Mouse (Mus musculus) embryonic facial prominence, embryonic 11.5 days (tissue): ENCODE measurements around the gene Gm3435. TPM values are rescaled to one million over a fixed set of nuclear protein-coding genes. Genes with fewer than 3 reads are reported as not detected.
"Not testable (repeated sequence)": the region's sequence is repeated elsewhere in the genome, so short reads cannot be mapped to it uniquely, and the experiment has no call there.

Experiments
- ATAC-seq: fragments of 200-750 bp; cut with Nextera tagmentation; replicated peaks from 2 replicates; pipeline ENCODE4 v1.8.0; 2017; ENCODE audit warnings: low read depth; ENCODE audit not compliant: insufficient number of reproducible peaks, low FRiP score, low TSS enrichment
- DNase-seq: peaks from one replicate; pipeline ENCODE4 v3.0.0-alpha.2; 2015; ENCODE audit warnings: low spot score
- H3K27ac ChIP-seq: fragments of 300-500 bp; sonication (generic); replicated peaks from 2 replicates; pipeline ENCODE4 v1.5.1; 2014; ENCODE audit warnings: mild to moderate bottlenecking, low read depth, low read length, control low read depth
- H3K27me3 ChIP-seq: fragments of 300-500 bp; sonication (generic); 2 replicates; pipeline ENCODE4 v1.6.1; 2014; ENCODE audit warnings: mild to moderate bottlenecking, low read length, moderate library complexity, mixed read lengths; ENCODE audit not compliant: control insufficient read depth, insufficient read depth
- H3K36me3 ChIP-seq: fragments of 300-500 bp; sonication (generic); replicated peaks from 2 replicates; pipeline ENCODE4 v1.6.1; 2014; ENCODE audit warnings: low read depth, mild to moderate bottlenecking, low read length, moderate library complexity, mixed read lengths; ENCODE audit not compliant: control insufficient read depth, insufficient read depth
- H3K4me1 ChIP-seq: fragments of 300-500 bp; sonication (generic); 2 replicates; pipeline ENCODE4 v1.6.1; 2014; ENCODE audit warnings: low read length, mixed read lengths; ENCODE audit not compliant: control insufficient read depth, insufficient read depth
- H3K4me2 ChIP-seq: fragments of 300-500 bp; sonication (generic); 2 replicates; pipeline ENCODE4 v1.6.1; 2014; ENCODE audit warnings: low read depth, mild to moderate bottlenecking, control low read depth, low read length, moderate library complexity
- H3K4me3 ChIP-seq: fragments of 300-500 bp; sonication (generic); 2 replicates; pipeline ENCODE4 v1.5.1; 2014; ENCODE audit warnings: low read depth, low read length, control low read depth
- H3K9ac ChIP-seq: fragments of 300-500 bp; sonication (generic); replicated peaks from 2 replicates; pipeline ENCODE4 v1.6.1; 2014; ENCODE audit warnings: mild to moderate bottlenecking, control low read depth, low read length
- H3K9me3 ChIP-seq: fragments of 300-500 bp; sonication (generic); replicated peaks from 2 replicates; pipeline ENCODE4 v1.6.1; 2016; ENCODE audit warnings: mild to moderate bottlenecking, low read length, inconsistent platforms, mixed read lengths; ENCODE audit not compliant: control insufficient read depth
- WGBS: fragments of 180-500 bp; shearing (Covaris S2); extraction: QIAGEN DNeasy Blood & Tissue Kit; methylation state at CpG from one replicate; pipeline ENCODE4 v1.1.7; 2014; 5-methylcytosine and 5-hydroxymethylcytosine counted together
- polyA plus RNA-seq: library from polyadenylated mRNA; unstranded; fragments of >200 nt; fragmentation: Nextera tagmentation; extraction: Ambion mirVana; gene quantifications from 2 replicates; pipeline ENCODE4 v1.2.1, GENCODE M21; 2014

Gene Gm3435
- polyA plus RNA-seq, 1 experiment from 2014 or later: 6.1 TPM

DNA sequence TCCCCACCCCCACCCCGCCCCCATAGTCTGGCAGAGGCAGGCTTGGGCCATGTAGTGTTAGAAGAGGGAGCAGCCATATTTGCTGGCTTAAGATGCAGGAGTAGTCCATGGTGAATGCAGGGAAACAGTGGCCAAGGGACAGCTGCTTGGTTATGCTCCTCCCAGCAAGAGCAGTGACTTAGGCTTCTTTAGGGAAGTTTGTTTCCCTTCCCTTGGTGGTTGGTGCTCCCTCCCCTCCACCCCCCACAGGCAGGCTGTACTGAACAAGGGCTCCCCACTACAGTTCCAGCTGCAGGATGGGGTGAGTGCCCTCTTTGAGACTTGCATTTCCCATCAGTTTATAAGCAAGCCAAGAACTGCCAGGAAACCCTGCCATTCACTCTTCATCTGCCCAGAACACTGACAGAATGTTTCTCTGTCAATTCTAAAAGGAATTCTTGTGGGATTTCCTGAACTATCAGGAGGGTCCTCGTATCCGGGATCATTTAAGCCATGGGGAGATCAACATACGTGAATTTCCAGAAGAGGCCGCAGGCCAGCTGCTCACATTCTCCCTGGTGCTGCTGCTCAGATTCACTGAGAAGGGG is 19.8 kb upstream of the Gm3435 start:
- not testable (repeated sequence) for H3K36me3 ChIP-seq, ATAC-seq, H3K4me3 ChIP-seq, H3K4me1 ChIP-seq, H3K9ac ChIP-seq, DNase-seq, H3K27me3 ChIP-seq, H3K4me2 ChIP-seq, H3K9me3 ChIP-seq, H3K27ac ChIP-seq
- WGBS: 90% methylated on average over 4 of the region's 5 CpGs

DNA sequence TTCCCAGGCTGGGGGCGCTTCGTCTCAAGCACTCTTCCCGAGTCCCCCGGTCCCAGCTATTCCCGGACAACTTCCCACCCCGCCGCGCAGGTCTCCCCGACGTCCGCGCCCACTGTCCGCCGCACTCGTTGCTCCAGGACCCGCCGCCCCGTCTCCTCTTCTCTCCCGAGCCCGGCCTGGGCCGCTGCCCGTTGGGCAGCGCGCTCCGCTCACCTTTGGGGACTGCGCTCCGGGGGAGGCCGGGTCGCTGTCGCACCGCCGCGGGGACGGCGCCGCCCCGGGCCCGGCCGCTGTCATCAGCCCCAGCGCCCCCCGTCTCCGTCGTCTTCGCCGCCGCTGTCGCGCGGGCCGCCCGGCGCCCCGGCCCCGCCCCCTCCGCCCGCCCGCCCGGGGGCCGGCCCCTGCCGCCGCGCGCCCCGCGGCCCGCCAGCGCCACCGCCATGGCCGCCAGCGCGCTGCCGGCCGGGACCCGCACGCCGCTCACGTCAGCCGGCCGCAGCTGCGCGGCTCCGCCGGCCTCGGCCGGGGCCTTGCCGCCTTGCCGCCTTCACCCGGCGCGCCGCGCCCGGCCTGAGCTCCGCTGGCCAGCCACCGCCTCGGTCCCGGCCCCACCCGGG is 17.3 kb upstream of the Gm3435 start:
- DNase-seq, H3K4me2 ChIP-seq, H3K36me3 ChIP-seq, H3K27ac ChIP-seq, H3K9ac ChIP-seq, H3K27me3 ChIP-seq, H3K4me1 ChIP-seq, H3K9me3 ChIP-seq, H3K4me3 ChIP-seq: not testable (repeated sequence)
- peak; percentile 12; the same call in 1 of the 2 replicates for ATAC-seq
- no CpG with 5 or more reads among the region's 98 CpGs for WGBS

DNA sequence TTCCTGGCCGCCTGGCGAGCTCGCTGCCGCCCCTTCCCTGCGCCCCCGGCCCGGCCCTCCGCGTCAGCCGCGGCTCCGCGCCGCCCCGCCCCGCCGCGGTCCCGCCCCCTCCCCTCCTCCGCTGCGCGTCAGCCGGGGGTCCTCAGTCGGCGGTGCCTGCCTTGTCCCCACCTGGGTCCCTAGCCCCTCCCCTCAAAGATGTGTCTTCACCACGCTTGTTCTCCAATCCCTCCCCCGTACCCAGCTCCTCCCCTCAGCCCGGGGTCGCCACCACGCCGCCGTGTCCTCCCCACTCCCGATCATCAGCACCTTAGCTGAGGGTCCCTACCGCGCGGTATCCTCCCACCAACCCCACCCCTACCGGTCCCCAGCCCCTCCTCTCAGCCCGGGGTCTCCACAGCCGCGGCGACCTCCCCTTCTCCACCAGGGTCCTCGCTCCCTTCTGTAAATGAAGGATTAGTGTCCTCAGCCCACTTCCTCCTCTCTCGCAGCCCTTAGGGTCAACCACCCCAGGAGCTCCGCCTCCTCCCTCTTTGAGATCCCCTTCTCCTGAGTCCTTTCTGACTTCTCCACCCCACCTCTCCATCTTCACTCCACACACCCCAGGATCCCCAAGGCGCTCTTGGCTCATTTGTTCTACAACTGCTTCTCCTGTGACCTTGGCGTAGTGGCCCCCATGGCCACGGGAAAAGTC is 16.7 kb upstream of the Gm3435 start:
- DNase-seq, H3K36me3 ChIP-seq, H3K27me3 ChIP-seq, H3K4me2 ChIP-seq, H3K9me3 ChIP-seq, H3K9ac ChIP-seq, H3K4me1 ChIP-seq, H3K27ac ChIP-seq, H3K4me3 ChIP-seq: not testable (repeated sequence)
- ATAC-seq: peak; percentile 89
- no CpG with 5 or more reads among the region's 47 CpGs for WGBS

DNA sequence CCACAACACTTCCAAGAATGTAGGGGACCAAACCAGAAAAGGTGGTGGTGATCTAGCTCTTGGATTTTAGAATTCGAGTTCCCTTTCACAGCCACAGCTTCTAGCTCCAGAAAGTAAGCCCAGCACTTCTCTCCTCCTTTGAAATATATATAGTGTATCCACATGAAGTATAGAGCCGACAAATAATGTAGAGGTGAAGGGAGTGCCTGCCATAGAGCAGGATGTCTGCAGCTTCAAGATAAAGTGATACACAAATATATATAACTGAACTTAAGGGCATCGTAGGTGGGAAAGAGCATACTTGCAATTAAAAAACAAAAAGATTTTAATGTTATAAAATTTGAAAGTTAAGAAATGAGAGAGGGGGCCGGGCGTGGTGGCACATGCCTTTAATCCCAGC is 15.8 kb upstream of the Gm3435 start:
- no CpG with 5 or more reads among the region's 5 CpGs for WGBS
- H3K27ac ChIP-seq, H3K9me3 ChIP-seq, DNase-seq, H3K36me3 ChIP-seq, H3K4me3 ChIP-seq, ATAC-seq, H3K4me1 ChIP-seq, H3K9ac ChIP-seq, H3K27me3 ChIP-seq, H3K4me2 ChIP-seq: not testable (repeated sequence)

DNA sequence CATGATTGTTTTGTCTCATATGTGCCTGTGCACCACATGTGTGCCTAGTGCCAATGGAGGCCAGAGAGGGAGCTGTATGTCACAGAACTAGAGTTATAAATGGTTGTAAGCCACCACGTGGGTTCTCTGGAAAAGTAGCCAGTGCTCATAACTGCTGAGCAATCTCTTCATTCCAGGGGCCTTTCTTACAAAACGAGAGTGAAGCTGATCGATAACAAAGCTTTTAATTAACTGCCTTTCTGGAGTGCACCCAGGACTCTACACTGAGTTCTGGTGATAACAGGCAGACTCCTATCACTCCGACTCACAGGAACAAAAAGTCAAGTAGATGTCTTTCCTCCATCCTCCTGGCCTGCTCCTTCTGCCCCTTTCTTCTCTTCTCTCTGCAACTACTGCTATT is 9.9 kb upstream of the Gm3435 start:
- not testable (repeated sequence) for H3K9me3 ChIP-seq, ATAC-seq
- no CpG with 5 or more reads among the region's 4 CpGs for WGBS

DNA sequence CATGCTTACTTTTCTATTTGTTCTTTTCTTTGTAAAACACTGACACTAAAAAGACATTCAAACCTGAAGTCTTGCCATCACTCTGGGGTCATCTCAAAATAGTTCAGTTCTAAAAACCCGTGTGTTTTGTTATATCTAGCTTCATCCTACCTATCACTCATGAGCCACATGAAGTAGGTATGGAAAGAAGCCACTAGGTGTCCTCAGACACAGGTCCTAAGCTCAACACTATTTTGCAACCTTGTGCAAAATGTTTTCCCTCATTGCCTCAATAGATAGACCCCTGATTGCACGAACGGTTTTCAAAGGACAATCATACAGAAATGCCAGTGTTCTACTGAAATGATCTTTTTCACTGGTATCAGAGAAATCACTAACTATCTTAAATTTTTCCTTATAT is 888 bp upstream of the Gm3435 start:
- not testable (repeated sequence) for ATAC-seq, H3K9ac ChIP-seq, H3K4me2 ChIP-seq, H3K4me1 ChIP-seq, H3K27ac ChIP-seq, H3K9me3 ChIP-seq, H3K4me3 ChIP-seq, H3K27me3 ChIP-seq, DNase-seq, H3K36me3 ChIP-seq
- no CpG with 5 or more reads among the region's 3 CpGs for WGBS

More for the DNA sequence above, 9.9 kb upstream of the Gm3435 start:
- H3K36me3 ChIP-seq, DNase-seq, H3K27me3 ChIP-seq, H3K4me1 ChIP-seq, H3K27ac ChIP-seq, H3K4me2 ChIP-seq, H3K4me3 ChIP-seq, H3K9ac ChIP-seq: not testable (repeated sequence)

DNA sequence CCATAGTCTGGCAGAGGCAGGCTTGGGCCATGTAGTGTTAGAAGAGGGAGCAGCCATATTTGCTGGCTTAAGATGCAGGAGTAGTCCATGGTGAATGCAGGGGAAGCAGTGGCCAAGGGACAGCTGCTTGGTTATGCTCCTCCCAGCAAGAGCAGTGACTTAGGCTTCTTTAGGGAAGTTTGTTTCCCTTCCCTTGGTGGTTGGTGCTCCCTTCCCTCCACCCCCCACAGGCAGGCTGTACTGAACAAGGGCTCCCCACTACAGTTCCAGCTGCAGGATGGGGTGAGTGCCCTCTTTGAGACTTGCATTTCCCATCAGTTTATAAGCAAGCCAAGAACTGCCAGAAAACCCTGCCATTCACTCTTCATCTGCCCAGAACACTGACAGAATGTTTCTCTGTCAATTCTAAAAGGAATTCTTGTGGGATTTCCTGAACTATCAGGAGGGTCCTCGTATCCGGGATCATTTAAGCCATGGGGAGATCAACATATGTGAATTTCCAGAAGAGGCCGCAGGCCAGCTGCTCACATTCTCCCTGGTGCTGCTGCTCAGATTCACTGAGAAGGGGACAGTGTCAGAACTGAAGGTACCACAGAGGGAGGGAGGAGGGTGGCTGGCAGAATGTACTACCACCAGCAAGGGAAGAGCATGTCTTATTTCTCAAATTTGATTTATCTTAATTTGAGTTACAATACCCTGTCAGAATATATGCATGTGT is 11.7 kb downstream of the Gm3435 start:
- WGBS: 72% methylated on average over 3 of the region's 3 CpGs
- not testable (repeated sequence) for ATAC-seq, H3K27me3 ChIP-seq

More for the DNA sequence above, 11.7 kb downstream of the Gm3435 start:
- not testable (repeated sequence) for H3K4me1 ChIP-seq, H3K4me3 ChIP-seq, H3K9ac ChIP-seq, H3K36me3 ChIP-seq, DNase-seq, H3K27ac ChIP-seq, H3K4me2 ChIP-seq, H3K9me3 ChIP-seq
